Mouse (Mus musculus): ENCODE data around the gene Gm10392.

The Gm10392 gene

DNA sequence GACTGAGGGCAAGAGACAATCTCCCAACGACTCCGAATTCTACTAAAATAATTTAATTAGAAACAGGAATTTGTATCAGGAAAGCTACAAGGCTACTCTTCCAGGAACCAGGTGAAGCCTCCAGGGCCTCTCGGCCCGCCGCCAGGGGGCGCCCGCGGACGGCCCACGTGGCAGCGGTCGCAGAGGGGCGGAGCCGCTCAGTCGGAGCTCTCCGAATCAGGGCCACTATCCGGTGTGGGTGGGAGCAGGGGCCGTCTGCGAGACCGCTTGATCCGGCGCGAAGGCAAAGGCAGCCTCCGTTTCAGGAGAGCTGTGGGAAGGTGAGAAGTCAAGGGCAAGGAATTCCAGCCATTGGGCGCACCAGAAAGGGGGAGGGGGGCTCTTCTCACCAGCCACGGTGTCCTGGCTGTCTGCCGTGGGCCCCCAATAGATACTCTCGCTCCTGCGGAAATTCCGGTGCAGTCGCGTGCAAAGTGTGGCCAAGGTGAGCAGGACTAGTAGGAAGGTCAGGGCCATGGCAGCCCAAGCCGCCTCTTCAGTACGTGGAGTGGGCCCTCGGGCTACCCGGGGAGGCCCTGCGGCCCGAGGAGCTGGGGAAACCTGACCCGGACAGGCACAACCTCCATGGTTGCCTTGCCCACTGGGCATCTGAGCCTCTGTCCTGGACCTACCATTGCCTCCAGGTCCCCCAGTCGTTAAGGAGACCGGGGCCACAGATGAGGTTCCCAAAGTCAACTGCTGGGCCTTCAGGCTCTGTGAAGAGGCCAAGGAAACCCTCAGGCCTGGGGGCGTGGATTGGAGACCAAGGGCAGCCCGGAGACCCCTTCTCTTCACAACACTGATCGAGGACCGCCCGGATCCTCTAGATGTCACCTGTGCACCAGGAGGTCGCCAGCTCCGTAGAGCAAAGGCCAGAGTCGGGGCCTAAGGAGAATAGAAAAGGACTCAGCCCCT is 10.7 kb downstream of the Gm10392 start:
- in situ Hi-C loops (cut with MboI, MseI) = no loop called here

DNA sequence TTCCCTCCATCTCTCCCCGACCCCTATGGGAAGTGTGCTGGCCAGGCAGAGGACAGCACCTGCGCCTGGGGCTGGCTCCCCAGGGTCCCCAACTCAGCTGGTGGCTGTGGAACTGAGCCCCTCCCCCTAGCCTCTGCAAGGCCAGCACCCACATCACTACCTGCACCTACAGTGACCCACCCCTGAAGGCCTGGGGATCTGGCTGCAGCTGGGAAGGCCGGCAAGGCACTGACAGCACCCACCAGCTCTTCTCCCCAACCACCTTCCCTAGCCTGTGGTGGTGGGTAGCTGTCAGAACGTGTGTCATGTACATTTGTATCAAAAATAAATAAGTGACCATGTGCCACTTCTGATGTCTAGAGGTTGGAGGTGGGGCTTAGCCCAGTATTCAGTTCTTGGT is 11.6 kb downstream of the Gm10392 start:
- in situ Hi-C loops (cut with MboI, MseI) = no loop called here

DNA sequence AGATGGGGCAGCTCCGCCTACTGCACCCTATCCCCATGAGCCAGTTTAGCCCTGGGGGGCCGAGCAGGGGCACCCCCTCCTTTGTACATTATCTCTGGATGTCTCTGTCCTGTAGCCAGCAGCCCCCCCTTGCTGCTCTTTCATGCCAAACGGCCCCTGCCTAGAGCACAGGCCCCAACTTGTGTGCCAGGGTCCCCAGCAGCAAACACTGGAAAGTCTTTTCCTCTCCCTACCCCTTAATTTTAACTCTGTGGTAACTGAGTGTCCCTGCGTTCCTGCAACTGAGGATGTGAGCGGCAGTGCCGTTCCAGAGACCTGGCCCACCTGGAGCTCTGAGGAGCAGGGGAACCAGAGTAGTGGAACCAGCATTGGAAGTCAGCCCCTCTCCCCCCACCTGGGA is 12.1 kb downstream of the Gm10392 start:
- in situ Hi-C loops (cut with MboI, MseI) = no loop called here

DNA sequence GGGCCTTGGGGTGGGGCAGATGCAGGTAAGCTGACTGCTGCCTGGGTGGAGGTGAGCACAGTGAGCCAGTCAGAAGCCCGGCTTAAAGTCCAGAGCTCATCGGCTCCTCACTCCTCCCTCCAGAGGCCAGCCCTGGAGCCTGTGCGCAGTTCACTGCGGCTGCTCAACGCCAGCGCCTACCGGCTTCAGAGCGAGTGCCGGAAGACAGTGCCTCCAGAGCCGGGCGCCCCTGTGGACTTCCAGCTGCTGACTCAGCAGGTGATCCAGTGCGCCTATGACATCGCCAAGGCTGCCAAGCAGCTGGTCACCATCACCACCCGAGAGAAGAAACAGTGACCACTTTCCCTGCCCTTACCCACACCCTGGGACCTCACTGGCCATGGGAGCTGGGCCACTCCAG is 12.7 kb downstream of the Gm10392 start:
- in situ Hi-C loops (cut with MboI, MseI) = no loop called here

DNA sequence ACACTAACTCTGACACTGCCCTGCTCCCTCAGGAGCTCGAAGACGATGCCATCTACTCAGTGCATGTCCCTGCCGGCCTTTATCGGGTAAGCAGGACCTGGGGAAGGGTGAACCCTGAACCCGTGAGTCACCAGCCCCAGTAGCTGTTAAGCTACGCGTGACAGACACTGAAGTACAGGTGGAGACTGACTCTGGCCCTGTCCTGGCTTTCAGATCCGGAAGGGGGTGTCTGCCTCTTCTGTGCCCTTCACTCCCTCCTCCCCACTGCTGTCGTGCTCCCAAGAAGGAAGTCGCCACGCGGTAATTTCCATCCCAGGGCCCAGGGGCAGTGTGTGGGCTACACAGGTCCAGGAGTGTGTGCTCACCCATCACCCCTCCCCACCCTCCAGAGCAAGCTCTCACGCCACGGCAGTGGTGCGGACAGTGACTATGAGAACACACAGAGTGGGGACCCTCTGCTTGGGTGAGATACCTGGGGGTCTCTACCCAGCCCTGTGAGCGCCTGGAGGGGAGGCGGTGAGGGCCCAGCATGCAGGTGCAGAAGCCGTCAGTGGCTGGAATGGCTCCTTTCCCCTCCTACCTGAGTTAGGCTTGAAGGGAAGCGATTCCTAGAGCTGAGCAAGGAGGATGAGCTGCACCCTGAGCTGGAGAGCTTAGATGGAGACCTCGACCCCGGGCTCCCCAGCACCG is 13.6 kb downstream of the Gm10392 start:
- in situ Hi-C loops (cut with MboI, MseI) = no loop called here

DNA sequence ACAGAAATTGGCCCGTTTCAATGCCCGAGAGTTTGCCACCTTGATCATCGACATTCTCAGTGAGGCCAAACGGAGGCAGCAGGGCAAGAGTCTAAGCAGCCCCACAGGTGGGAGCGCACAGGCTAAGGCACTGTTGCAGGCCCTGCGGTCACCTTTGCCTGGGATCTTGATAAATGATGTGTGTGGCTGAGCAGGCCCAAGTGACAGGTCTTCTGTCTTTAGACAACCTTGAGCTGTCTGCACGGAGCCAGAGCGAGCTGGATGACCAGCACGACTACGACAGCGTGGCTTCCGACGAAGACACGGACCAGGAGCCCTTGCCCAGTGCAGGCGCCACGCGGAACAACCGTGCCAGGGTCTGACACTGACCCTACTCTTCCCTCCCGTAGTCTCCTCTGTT is 14.6 kb downstream of the Gm10392 start:
- in situ Hi-C loops (cut with MboI, MseI) = no loop called here

DNA sequence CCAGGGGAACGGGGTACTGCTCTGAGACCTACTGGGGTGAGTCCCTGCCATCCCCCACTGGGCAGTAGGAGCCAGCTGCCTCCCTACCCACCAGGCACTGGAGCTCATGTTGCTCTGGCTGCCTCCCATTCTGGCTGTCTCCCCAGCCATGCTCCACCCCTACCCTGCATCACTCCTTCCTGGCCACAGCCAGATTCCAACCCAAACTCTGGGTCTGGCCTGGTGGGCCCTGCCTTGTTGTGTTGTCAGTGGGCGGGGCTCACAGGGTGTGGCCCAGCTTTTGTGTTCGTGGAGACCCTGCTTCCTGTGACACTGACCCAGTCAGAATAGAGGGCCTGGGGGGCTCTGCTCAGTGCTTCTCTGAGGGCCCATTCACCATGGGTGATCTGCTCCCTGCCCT is 15.5 kb downstream of the Gm10392 start:
- in situ Hi-C loops (cut with MboI, MseI) = no loop called here

DNA sequence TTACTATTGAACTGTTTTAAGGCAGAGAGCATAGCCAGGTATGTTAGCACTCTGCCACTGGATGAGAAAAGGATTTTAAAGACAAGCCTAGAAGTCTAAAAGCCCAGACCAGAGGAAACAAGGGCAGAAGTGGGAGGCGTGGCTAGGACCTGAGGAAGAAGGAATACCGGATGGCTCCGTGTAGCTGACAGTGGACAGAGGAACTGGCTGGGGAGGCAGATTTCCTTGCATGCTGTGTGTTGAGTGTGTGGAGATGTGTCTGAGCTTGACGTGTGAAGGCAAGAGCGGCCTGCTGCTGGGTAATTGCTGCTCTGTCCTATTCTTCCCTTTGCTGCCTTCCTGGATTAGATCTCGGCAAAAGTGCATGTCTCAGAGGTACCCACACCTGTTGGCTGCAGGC is 16.5 kb downstream of the Gm10392 start:
- in situ Hi-C loops (cut with MboI, MseI) = no loop called here

DNA sequence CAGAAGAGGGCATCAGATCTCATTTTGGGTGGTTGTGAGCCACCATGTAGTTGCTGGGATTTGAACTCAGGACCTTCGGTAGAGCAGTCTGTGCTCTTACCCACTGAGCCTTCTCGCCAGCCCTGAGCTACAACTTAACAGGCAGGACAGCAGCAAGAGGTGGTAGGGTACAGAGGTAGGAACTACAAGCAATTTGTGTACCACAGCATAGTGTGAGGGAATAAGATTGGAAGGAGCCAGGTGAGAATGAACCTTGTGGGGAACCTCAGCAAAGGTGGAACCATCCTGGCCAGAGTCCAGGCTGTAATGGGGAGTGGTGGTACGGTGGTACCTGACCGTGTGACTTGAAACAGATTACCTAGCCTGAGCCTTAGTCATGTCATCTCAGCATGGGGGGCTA is 17.0 kb downstream of the Gm10392 start:
- in situ Hi-C loops (cut with MboI, MseI) = no loop called here

DNA sequence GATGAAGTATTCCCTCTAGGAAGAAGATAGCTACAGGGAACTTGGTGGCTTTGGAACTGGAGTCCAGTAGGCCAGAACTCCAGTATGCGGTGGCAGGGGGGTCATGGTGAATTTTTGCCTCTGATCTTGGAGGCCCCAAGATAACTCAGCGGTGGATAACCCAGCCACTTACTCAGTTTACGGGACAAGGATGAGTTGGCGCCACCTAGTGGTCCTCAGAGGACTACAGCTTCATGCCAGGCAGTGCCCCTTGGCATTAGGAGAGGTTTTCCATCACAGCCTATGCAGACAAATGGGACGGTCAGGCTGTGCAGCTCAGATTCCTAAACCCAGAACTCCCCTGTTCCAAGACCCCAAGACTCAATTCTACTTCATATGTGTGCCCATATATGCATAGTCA is 17.6 kb downstream of the Gm10392 start:
- in situ Hi-C loops (cut with MboI, MseI) = no loop called here

DNA sequence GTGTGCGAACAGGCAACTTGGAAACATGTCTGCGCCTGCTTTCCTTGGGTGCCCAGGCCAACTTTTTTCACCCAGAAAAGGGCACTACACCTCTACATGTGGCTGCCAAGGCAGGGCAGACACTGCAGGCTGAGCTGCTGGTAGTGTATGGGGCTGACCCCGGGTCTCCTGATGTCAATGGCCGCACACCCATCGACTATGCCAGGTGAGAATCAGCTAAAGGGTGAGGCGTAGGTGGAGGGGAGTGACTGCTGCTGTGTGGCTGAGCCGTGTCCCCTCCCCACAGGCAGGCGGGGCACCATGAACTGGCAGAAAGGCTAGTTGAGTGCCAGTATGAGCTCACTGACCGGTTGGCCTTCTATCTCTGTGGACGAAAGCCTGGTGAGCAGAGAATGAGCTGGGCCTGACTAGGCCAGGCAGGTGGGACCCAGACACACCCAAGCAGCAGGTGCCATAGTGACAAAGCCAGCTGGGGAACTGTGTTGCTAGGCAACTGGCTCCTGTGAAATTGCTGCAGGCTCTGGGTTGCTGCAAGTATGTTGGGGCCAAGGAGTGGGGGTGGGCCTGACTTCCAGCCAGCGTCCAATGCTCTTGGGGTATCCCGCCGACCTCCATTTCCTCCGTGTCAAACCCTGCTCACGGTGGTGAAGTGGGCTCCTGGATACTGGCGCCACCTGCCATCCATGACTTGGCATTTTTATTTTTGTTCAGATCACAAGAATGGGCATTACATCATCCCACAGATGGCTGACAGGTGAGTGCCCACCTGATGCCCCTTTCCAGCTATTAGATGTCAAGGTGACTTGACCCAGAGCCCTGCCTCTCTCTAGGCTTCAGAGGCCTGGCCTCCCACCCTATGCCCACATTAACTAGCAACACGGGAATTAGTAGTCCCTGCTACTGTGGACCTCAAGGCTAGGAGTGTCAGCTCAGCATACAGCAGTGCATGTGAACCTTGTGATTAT is 18.4 kb downstream of the Gm10392 start:
- in situ Hi-C loops (cut with MboI, MseI) = no loop called here

DNA sequence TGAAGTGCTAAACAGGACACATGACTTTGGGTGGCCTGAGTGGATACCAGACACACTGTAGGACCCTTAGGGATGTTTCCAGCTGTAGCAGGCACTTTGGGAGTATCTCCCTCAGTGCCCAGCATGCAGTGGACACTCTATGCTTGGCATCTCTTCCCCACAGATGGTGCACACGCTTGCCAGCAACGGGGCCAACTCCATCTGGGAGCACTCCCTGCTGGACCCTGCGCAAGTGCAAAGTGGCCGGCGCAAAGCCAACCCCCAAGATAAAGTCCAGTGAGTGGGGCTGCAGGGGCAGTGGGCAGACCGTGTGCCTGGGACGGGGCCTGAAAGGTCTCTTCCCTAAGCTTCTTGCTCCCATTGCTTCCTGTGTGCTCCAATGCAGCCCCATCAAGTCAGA is 19.6 kb downstream of the Gm10392 start:
- in situ Hi-C loops (cut with MboI, MseI) = no loop called here

DNA sequence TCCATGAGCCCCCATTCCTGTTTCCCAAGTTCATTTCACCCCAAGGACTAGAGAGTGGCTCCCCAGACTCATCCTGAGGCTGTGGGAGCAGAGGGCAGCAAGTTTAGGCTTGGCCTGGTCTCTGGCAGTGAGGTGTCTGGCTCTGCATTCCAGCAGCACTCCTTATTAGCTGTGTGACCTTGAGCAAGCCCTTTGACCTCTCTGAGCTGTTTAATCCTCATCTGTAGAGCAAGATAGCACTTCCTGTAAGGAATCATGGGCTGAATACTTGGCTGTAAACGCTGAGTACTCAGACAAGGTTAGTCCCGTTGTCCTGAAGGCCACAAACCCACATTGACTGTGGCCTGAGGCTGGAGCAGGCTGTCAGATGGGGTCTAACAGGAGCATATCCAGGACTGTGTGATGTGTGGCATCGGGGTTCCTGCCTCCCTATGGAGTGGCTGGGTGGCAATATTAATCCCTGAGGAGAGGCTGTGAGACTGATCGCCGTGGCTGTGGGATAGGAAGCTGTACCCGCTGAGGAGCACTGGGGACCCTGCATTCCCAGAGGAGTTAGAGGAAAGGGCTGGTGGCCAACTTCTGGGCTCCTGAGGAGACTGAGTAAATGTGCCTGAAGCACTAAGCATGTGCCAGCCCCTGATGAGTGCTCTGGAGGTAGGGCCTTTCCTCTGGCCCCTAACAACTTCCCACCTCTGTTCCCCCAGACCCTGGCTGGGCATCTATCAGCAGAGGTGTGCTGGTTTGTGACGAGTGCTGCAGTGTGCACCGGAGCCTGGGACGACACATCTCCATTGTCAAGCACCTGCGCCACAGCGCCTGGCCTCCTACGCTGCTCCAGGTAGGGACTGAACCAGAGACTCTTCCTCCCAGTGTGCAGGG is 20.5 kb downstream of the Gm10392 start:
- in situ Hi-C loops (cut with MboI, MseI) = no loop called here

DNA sequence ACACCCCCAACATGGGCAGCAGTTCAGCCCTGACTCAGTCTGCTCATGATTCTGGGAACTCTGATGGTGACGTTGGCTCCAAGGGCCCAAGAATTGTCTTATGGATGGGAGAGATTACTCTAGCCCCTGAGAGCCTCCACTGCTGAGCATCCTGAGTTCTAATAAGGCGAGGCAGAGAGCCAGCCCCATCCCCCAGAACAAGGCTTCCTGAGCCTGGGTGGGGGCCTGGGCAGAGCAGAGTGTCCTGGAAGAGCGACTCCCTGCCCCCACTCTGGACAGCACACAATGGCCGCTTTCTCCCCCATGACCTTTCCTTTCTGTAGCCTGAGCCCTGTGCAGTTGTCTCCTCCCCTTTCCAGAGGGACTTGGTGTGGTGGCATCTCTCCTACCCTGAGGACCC is 21.1 kb downstream of the Gm10392 start:
- in situ Hi-C loops (cut with MboI, MseI) = no loop called here

DNA sequence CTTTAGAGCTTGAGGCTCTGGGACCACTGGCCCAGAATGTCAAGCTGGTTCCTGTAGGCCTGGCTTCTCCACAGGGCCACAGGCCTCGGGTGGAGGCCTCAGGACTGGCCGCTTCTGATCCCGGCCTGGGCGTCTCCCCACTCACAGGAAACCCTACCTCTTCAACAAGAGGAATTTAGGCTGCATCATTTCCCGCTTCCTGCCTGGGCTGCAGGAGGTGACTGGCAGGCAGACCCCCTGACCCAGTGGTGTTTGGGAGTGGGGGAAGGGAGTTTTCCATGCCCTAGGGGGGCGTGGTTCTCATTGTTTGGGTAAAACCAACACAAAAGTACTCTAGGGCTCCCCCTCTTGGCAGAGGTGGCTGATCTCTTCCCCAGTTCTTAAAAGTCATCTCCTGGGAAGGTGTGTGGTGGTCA is 21.6 kb downstream of the Gm10392 start:
- in situ Hi-C loops (cut with MboI, MseI) = no loop called here

DNA sequence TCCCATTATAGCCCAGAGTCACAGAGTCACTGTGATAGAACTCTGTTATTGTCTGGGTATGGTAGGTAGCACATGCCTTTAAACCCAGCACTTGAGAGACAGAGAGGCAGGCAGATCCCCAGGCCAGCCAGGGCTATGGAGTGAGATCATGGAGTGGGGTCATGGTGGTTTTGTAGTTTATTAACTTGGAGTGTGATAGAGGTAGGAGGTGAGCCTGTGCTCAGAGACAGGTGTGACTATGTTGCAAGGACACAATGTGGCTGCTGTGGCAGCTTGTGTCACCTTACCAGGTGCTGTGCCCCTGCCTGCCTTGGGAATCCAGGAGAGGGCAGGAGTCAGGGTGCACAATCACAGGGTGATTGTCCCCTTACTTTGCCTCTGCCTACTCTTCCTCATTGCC is 23.5 kb downstream of the Gm10392 start:
- in situ Hi-C loops (cut with MboI, MseI) = no loop called here

DNA sequence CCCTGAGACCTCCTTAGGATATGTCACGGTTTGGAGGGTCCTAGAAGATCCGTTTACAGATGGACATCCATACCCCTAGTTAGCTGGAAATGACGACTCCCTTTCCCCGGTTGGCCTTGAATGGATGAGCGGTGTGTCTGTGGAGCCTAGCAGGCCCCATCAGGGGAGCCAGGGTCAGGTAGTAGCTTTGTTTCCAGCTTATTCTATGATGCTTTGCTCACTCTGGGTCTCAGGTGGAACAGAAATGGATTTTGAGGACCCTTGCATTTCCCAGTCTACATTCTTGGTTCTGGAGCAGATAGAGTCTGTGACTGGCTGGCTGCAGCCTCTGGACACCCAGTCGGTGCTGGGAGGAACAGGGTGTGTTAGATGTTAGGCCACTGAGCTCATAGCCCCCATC is 24.2 kb downstream of the Gm10392 start:
- in situ Hi-C loops (cut with MboI, MseI) = no loop called here

DNA sequence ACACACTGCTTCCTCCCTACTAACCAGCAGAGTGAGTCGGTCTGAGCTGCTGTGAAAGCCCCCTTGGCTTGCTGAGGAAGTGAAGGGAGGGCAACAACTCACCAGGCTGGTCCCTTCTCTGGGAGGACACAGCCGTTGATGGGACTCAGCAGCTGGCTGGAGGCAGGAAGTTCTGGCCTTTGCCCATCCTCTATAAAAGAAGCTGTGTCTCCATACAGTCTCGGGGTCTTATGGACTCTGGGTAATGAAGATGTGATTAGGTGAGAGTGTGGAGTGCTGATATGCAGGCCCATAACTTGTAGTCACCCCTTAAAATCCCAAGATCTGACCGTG is 24.7 kb downstream of the Gm10392 start:
- in situ Hi-C loops (cut with MboI, MseI) = no loop called here

DNA sequence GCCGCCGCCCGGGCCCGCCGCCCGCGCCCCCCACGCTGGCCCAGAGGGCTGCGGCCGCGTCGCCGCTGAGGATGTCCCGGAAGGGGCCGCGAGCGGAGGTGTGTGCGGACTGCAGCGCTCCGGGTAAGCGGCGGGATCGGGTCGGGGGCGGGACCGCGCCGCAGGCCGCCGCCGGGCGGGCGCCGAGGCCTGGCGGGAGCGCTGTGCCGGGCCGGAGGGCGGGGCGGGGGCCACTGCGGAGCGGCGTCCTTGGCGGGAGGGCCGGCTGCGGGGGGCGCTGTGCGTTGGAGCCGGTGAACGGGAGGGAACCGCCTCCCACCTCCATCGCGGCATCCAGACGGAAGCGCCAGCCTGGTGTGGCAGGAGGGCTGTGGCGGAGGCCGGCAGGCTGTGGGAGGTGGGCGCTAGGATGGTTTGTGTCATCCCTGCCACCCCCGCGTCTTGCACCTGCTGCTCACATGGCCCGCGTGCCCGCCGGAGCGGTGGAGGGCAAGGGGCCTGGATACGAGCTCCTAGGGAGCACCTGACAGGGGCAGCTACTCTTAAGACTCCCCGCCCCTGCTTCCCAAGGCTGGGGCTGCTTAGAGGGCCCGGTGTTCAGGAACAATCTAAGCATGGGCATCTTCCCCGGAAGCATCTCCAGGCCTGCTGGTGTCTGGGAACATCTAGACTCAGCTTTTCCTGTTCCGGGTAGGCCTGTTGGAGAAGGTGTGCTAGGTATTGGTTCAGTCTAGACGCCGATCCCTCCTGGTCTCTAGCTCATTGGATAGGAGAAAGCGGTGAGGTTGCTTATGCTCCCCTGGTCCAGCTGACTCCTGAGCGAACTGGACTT is 25.3 kb downstream of the Gm10392 start, which contains the start of gene Git1:
Gene Git1 (plus strand): TSS at position 51 of the 832 bp plus-strand sequence.
- in situ Hi-C loops (cut with MboI, MseI) = no loop called here

DNA sequence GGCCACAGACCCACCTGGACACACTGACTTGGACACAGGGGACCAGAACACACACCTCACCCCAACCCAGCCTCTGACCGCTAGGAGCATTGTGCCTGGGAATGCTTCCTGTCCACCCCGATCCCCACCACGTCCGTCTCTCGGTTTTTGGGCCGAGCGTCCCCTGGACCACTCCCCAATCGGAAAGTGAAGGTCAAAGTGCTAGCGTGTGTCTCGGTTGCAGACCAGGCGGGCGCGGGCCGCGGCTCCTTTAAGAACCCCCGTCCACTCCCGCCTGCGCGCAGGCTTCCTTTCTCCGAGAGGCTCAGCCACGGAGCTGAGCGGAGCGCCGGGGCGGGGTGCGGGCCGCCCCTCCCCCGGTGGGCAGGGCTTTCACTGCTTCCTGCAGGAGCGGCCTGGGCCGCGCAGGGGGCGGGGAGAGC is 26.1 kb downstream of the Gm10392 start:
- in situ Hi-C loops (cut with MboI, MseI) = no loop called here
